Mouse (Mus musculus) testis, adult 2 months (tissue): Measurements from ENCODE around the gene Afap1.

Experiments used
- CTCF ChIP-seq: fragments of 200-500 bp; IDR thresholded peaks from 2 replicates; pipeline ENCODE4 v1.5.1; 2012; ENCODE audit warnings: low read depth, mild to moderate bottlenecking, inconsistent platforms, low read length, moderate library complexity; ENCODE audit not compliant: control insufficient read depth, insufficient read depth, insufficient replicate concordance
- POLR2A ChIP-seq: fragments of 200-500 bp; IDR thresholded peaks from 2 replicates; pipeline ENCODE4 v1.6.1; 2012; ENCODE audit warnings: low read depth, mild to moderate bottlenecking, inconsistent platforms, low read length, moderate library complexity; ENCODE audit not compliant: control insufficient read depth

GRCm38 (mm10) chr5:35905283-35905682 lies 12.2 kb downstream of the Afap1 start:
- TF ChIP-seq CTCF (no peak), POLR2A (no peak)
